Mouse (Mus musculus) ES-Bruce4 (cell line): Measurements from ENCODE around the gene Erg.

Experiments
- EP300 ChIP-seq: IDR thresholded peaks from 2 replicates; pipeline ENCODE4 v1.6.1; 2011; ENCODE audit warnings: low read depth, low read length; ENCODE audit not compliant: insufficient read depth
- POLR2A ChIP-seq: IDR thresholded peaks from one replicate; pipeline ENCODE4 v1.8.1; 2011; ENCODE audit warnings: low read length; ENCODE audit not compliant: insufficient read depth

GRCm38 (mm10) chr16:95348555-95348954 lies 237.8 kb downstream of the Erg start:
- TF ChIP-seq EP300 (no peak), POLR2A (no peak)
